Mouse (Mus musculus) embryo, embryonic 10 days (tissue): Measurements from ENCODE around the gene Ghr.

Source experiments
- DNase-seq: peaks from one replicate; pipeline ENCODE4 v3.0.0-alpha.2; 2015; ENCODE audit warnings: low spot score

Ghr gene

GRCm38 (mm10) chr15:3445285-3445909 is 137.9 kb downstream of the Ghr start:
- DNase-seq = no peak

GRCm38 (mm10) chr15:3444448-3445020 is 138.8 kb downstream of the Ghr start:
- DNase-seq = no peak

GRCm38 (mm10) chr15:3441506-3442286 is 141.6 kb downstream of the Ghr start:
- peak; percentile 63 for DNase-seq

GRCm38 (mm10) chr15:3437381-3437780 is 145.9 kb downstream of the Ghr start:
- no peak for DNase-seq

GRCm38 (mm10) chr15:3435637-3436036 is 147.7 kb downstream of the Ghr start:
- peak; percentile 17 for DNase-seq

GRCm38 (mm10) chr15:3434461-3434860 is 148.8 kb downstream of the Ghr start:
- no peak for DNase-seq

- peak; percentile 67 for DNase-seq
Measured at GRCm38 (mm10) chr15:3433281-3433680, 150.0 kb downstream of the Ghr start.

- DNase-seq = no peak
Measured at GRCm38 (mm10) chr15:3432823-3433222, 150.5 kb downstream of the Ghr start.

GRCm38 (mm10) chr15:3429417-3429816 is 153.9 kb downstream of the Ghr start:
- no peak for DNase-seq

- DNase-seq = no peak
Measured at GRCm38 (mm10) chr15:3429001-3429400, 154.3 kb downstream of the Ghr start.

GRCm38 (mm10) chr15:3426401-3426800 is 156.9 kb downstream of the Ghr start:
- DNase-seq = no peak

- DNase-seq = no peak
Measured at GRCm38 (mm10) chr15:3423177-3423576, 160.1 kb downstream of the Ghr start.

GRCm38 (mm10) chr15:3417699-3418098 is 165.6 kb downstream of the Ghr start:
- DNase-seq = no peak

GRCm38 (mm10) chr15:3413103-3413502 is 170.2 kb downstream of the Ghr start:
- DNase-seq = no peak

- DNase-seq = no peak
Measured at GRCm38 (mm10) chr15:3408478-3408877, 174.8 kb downstream of the Ghr start.

- no peak for DNase-seq
Measured at GRCm38 (mm10) chr15:3399196-3399595, 184.1 kb downstream of the Ghr start.

- no peak for DNase-seq
Measured at GRCm38 (mm10) chr15:3397369-3398100, 185.8 kb downstream of the Ghr start.

- no peak for DNase-seq
Measured at GRCm38 (mm10) chr15:3396149-3396548, 187.1 kb downstream of the Ghr start.

- no peak for DNase-seq
Measured at GRCm38 (mm10) chr15:3395700-3396099, 187.6 kb downstream of the Ghr start.

GRCm38 (mm10) chr15:3390722-3391121 is 192.6 kb downstream of the Ghr start:
- no peak for DNase-seq

GRCm38 (mm10) chr15:3389011-3389410 is 194.3 kb downstream of the Ghr start:
- no peak for DNase-seq

GRCm38 (mm10) chr15:3388485-3388884 is 194.8 kb downstream of the Ghr start:
- DNase-seq = no peak

- DNase-seq = no peak
Measured at GRCm38 (mm10) chr15:3383788-3384187, 199.5 kb downstream of the Ghr start.
